Mouse (Mus musculus): ENCODE measurements around the gene Dsp.

Gene Dsp

DNA sequence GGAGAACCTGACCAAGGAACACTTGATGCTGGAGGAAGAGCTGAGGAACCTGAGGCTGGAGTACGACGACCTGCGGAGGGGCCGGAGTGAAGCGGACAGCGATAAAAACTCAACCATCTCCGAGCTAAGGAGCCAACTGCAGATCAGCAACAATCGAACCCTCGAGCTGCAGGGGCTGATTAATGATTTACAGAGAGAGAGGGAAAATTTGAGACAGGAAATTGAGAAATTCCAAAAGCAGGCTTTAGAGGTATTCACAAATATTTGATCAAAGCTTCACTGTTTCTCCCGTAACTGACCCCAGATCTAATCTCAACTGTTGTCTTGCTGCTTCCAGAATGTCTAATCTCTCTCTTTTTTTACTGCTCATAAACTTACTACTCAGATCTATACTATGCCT lies 42.3 kb downstream of the Dsp start:
- DNase-seq (ENCODE audit: low read depth, low spot score), result no peak

DNA sequence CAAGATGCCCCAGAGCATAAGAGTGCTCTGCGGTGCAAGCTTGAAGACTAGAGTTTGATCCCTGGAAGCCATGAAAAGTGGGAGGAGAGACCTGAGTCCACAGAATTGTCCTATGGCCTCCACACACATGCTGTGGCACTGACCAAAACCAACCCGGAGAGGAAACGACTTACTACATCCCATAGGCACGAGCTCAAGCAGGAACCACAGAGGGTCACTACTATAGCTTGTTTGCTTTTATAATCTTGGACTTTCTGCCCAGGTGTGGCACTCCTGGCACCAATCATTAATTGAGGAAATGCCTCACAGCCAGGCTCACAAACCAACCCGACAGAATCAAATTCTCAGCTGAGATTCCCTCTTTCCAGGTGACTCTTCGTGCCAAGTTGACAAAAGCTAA lies 50.3 kb downstream of the Dsp start:
- DNase-seq (ENCODE audit: low read depth, low spot score), result no peak

DNA sequence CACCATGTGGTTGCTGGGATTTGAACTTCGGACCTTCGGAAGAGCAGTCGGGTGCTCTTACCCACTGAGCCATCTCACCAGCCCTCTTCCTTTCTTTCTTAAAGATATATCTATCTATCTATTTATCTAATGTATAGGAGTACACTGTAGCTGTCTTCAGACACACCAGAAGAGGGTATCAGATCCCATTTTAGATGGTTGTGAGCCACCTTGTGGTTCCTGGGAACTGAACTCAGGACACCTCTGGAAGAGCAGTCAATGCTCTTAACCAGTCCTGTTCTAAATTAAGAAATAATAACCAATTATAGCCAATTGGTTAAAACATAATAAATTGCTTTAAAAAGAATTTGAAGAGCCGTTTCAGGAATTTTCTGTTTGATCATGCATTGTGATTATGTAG lies 53.1 kb downstream of the Dsp start:
- DNase-seq (ENCODE audit: low read depth, low spot score), result no peak

DNA sequence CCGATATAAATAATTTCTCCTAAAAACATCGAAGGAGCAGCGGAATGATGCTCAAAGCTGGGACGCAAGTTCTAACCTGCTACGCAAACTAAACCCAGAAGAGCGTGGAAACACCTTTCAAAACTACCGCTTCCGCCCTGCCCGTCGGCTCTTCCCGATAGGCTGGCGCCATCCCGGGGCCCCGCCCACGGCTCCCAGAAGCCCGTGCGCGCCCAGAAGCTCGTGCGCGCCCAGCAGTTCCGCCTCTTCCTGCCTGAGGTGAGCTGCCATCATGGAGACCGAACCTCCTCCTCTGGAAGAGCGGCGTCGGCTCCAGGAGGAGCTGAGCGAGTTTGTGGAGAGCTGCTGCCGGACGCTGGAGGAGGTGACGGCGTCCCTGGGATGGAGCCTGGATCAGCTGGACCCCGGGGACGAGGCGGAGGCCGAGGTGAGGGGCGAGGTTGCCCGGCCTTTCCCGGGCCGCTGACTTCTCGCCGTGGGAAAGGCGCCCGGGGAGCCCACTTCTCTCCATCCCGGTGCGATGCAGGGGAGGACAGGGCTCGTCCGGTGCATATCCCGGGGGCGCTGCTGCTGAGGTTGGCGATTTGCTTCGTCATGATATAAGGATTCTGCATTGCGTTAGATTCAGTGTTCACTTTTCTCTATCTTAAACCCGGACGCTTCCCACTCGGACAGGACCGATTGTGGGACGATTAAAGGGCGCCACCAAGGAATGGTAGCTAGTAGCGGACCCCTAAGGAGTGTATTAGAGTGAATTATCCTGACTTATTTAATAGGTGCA lies 53.8 kb downstream of the Dsp start, which contains the start of gene Snrnp48:
Gene Snrnp48 (plus strand): TSS at position 237 of the 781 bp plus-strand sequence.
- peak; percentile 79 for DNase-seq (ENCODE audit: low read depth, low spot score)

DNA sequence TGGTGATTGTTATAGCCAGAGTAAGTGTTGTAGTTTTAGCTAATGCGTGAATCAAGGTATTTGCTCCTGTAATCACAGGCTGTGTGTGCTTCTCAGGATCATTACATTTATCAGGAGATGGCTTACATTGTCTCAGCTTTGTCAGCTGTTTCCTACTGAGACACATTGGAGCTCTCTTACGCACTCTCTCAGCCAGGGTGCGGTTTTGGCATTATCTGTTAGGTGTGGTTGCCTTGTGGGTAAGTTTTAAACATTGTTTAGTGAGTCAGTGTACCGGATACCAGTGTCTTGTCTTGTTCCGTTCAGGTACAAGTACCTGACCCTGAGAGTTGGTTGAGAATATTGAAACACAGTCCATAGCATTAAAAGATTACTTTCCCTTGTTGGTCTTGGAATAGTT lies 60.0 kb downstream of the Dsp start:
- no peak for DNase-seq (ENCODE audit: low read depth, low spot score)

DNA sequence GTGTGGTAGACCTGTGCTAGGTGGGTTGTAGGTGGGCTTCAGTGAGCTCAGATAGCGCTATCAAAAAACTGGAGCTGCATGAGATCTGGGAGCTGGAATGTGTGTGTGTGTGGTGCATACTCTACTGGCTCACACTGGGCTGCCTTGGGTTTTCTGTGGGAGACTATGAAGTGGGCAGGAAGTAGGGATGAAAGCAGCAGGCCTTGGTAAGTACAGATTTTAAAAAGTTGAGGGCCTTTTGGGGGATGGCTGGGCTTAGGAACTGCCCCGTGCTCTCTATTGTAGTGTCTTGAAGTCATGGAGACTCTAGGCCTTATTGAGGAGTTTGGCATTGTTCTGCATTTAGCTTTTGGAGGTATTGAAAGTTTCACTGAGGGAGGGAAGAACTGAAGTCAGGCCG lies 67.6 kb downstream of the Dsp start:
- no peak for DNase-seq (ENCODE audit: low read depth, low spot score)

DNA sequence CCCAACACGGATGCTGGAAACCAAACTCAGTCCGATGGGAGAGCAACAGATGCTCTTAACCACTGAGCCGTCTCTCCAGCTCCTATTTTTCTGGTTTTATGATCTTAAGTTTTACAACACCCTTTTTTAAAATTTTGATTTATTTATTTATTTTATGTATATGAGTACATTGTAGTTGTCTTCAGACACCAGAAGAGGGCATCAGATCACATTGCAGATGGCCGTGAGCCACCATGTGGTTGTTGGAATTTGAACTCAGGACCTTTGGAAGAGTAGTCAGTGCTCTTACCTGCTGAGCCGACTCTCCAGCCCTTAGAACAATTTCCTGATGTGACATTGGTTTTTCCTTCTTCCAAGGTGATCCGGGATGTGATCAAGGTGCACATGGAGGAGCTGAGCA lies 69.2 kb downstream of the Dsp start:
- DNase-seq (ENCODE audit: low read depth, low spot score), result no peak

DNA sequence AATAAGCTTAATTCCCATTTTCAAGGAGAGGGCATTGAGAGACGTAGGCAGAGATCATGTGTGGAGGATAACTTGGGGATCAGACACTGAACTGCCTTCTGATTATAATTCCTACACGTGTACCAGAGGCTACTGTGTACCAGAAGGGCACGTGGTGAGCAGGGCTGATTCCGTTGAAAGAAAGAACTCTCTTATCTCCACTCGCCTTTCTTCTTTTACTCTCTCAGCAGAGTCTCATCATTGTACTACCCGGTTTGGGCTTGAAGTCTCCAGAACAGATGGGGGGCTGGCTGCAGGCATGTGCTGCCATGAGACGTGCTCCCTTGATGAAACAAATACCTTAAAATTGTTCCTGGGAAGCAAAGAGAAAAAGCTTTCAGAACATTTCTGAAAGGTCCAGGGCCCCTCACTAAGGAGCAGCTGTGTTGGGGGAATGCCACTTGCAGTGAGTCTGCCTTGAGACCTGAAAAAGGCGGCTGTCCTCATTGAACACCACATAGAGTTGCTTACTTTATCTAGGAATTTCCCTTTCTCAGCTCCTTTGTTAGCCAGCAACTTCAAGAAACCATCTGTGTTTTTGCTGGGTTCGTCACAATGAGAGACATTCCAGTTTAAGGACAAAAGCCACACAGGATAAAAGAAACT lies 79.2 kb downstream of the Dsp start:
- DNase-seq (ENCODE audit: low read depth, low spot score), result no peak

DNA sequence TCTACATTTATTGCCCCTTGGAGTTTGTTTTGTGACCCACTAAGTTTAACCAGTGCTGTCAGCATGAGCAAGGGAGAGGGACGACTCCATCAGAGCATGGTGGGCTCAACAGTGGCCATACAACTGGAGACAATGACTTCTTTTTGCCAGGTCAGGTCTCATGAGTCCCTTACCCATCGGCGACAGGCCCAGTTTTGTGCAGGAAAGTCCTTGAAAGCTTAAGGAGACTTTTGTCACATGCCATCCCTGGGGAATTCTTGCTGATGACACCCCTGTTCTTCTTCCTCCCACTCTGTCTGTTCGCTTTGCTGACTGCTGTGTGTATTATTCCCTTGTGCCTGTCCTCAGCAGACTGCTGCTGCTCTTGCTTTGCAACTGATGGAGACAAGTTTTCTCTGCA lies 81.3 kb downstream of the Dsp start:
- no peak for DNase-seq (ENCODE audit: low read depth, low spot score)

DNA sequence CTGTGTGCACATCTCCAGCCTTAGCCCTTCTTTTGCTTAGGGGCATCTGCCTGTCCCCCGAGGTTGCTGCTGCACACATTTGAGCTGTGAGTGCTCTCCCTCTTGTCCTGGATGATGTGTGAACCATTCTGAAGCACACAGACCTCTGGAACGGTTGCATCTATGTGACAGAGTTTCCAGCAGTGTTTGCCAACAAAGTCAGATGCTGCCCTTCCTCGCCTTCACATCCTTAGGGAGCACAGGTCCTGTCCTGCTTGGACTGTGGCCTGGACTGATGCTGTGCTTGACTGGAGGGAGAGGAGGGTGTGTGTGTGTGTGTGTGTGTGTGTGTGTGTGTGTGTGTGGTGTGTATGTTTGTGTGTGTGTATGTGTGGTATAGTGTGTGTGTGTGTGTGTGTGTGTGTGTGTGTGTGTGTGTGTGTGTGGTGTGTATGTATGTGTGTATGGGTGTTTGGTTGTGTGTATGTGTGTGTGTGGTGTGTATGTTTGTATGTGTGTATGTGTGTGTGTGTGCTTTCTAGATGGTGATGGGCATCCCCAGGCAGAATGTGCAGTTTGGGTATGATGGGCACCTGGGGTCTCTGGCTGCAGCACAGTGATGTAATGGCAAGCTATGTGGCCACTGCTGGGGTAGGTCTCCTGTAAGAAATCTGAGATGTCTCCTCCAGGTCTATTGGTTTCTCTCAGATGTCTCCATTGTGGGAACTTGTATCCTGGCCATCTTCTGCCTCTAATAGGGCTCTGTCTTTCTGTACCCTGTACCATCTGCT lies 81.9 kb downstream of the Dsp start:
- DNase-seq (ENCODE audit: low read depth, low spot score), result no peak

DNA sequence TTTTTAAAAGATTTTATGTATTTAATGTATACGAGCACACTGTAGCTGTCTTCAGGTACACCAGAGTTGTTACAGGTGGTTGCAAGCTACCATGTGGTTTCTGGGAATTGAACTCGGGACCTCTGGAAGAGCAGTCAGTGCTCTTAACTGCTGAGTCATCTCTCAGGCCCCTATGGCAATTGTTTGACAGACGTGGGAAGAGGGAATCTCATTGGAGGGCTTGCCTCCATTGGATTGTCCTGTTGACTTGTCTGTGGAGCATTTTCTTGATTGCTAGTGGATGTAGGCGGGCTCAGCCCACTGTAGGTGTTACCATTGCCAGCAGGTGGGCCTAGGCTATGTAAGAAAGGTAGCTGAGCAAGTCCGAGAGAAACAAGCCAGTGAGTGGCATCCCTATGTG lies 83.6 kb downstream of the Dsp start:
- no peak for DNase-seq (ENCODE audit: low read depth, low spot score)

DNA sequence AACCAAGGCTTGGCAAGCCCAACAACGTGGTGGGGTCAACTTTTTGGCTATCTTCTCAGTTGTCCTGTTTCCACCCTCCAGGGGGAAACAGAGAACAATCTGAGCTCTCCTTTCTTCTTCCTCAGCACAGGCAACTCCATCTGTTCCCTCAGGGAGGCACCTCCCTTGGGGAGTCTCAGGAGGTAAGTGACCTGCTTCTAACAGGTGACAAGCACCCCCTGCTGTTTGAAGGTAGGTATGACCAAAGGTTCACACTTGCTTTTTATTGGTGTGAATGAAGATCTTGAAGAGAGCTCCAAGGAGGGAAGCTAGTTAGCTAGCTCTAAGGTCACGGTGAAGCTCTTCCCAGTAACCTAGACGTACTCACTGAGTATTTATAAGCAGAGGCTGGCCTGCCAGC lies 84.3 kb downstream of the Dsp start:
- DNase-seq (ENCODE audit: low read depth, low spot score), result no peak

DNA sequence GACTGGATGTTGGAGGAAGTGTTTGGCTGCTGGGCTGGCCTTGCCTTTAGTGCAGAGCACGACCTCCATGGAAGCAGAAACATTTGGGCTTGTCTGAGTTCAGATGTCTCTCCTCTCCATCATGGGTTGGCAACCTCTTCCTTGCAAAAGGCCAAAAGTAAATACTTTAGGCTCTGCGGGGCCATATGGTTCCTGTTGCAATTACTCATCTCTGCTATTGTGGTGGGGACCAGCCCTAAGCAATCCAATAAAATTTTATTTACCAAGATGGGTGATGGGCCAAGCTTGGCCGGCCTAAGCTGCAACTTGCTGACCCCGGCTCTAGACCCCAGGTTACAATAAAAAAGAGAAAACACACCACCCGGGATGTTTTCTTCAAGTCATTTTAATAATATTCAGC lies 97.1 kb downstream of the Dsp start:
- DNase-seq (ENCODE audit: low read depth, low spot score), result no peak
